Mouse (Mus musculus) cortical plate, adult 2 months (tissue): ENCODE results near the gene Unk.

ENCODE experiments used
- CTCF ChIP-seq: fragments of 200-500 bp; IDR thresholded peaks from 2 replicates; pipeline ENCODE4 v1.5.1; 2011; ENCODE audit warnings: mild to moderate bottlenecking, control low read depth, low read length; ENCODE audit not compliant: insufficient read depth; ENCODE audit errors: extremely low read depth
- POLR2A ChIP-seq: fragments of 200-500 bp; IDR thresholded peaks from 2 replicates; pipeline ENCODE4 v1.6.1; 2011; ENCODE audit warnings: mild to moderate bottlenecking, low read length, control low read depth; ENCODE audit not compliant: insufficient read depth; ENCODE audit errors: extremely low read depth

DNA sequence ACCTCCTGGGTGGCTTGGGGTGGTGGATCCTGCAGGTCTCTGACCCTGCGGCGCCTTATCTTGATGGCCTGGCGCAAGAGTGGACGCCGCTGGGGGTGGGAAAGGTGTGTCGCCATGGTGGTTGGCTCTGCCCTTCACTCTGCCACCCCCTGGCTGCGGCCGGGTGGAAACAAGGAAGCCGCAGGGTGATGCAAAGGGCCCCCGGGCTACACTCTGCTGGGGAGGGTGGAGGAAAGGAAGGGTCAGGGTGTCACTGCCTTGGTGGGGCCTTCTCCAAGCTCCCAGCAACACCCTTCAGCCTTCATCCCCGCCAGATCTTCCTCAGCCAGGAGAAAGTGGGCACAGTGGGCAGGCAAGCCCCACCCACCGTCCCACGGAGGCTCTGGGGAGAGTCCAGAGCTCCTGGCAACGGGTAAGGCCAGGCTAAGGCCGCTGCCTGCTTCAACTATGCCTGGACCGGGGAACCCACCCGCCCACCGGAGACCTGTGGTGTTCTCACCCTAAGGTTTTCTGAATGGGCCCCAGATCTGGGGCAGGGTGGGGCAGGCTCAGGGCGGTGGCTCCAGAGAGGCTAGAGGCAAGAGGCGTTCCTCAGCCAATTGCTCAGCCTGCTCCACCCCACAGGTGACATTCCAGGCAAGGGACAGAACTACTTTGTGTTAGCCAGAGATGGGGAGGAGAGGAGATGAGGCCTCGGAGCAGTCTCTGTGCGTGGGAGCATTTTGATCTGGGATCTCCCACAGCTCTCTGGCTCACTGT is 47.5 kb downstream of the Unk start, which contains the start of gene Unc13d:
- TF ChIP-seq POLR2A (no peak), CTCF (no peak)
